Mouse (Mus musculus): Measurements from ENCODE around the gene Cd300ld2. TPM values are rescaled to one million over a fixed set of nuclear protein-coding genes. Genes with fewer than 3 reads are reported as not detected.
"Not testable (repeated sequence)": the region's sequence is repeated elsewhere in the genome, so short reads cannot be mapped to it uniquely, and the experiment has no call there.

Cd300ld2 gene
- not detected in 2 replicates for polyA plus RNA-seq (2016; fragmentation: Nextera tagmentation; extraction: Ambion mirVana)

DNA sequence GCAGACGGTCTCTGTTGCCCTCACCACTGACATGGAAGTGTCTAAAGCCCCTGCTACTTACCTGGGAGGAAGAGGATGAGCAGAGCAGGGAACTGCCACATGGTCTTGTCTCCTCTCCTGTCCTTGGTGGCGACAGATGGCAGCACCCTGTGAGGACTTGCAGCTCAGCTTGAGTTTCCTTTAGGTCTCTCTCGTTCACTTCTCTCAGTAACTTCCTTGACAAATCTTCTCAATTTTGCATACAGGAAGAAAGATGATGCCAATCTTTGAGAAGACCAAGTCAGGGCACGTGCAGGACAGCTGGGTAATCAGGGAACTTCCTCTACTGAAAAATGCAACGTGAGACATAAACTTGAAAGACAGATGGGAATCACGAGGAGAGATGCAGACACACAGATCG lies at the start of gene Cd300ld2:
Cd300ld2 (minus strand) TSS at position 101 of the 400 bp plus-strand sequence.
- not testable (repeated sequence) for H3K9ac ChIP-seq; H3K4me2 ChIP-seq; H3K9me3 ChIP-seq; H3K4me3 ChIP-seq (replicated peaks); H3K27me3 ChIP-seq; H3K27ac ChIP-seq; H3K36me3 ChIP-seq (replicated peaks); H3K4me1 ChIP-seq; ATAC-seq (ENCODE audit: low FRiP score)
- no CpG with 5 or more reads among the region's 7 CpGs for WGBS

DNA sequence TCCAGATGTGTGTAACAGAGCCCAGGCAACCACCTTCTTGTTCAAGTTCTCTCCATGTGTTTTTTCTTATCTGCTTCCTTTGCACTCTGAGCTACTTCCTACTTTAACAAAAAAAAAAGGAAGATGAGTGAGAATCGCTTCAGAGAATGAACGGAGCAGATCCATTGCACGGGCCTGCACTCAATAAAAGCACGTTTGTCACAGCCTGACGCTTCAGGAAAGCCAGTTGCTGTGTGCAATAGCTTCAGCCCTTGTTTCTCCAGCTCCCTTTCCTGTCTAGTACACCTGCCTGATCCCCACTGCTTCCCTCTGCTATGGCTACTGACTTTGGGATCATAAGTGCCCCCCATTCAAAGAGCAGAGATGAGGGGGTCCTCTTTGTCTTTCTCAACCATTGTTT lies 46.1 kb upstream of the Cd300ld2 start, which contains the start of gene Cd300e:
Cd300e (minus strand) TSS at position 101 of the 400 bp plus-strand sequence.
- H3K27me3 ChIP-seq, result no peaks in the 10 kb centered on the region
- no peak for ATAC-seq (ENCODE audit: low FRiP score)
- 28% methylated on average over 5 of the region's 5 CpGs for WGBS
- H3K4me3 ChIP-seq (replicated peaks), result no peak within 1 kb of the TSS
- H3K36me3 ChIP-seq (replicated peaks), result no peaks in the 10 kb centered on the region
- no peak within 1 kb of the TSS for H3K9ac ChIP-seq
- no peaks in the 10 kb centered on the region for H3K4me1 ChIP-seq
- no peak within 1 kb of the TSS for H3K4me2 ChIP-seq
- H3K9me3 ChIP-seq, result no peaks in the 10 kb centered on the region
- no peak within 1 kb of the TSS for H3K27ac ChIP-seq

DNA sequence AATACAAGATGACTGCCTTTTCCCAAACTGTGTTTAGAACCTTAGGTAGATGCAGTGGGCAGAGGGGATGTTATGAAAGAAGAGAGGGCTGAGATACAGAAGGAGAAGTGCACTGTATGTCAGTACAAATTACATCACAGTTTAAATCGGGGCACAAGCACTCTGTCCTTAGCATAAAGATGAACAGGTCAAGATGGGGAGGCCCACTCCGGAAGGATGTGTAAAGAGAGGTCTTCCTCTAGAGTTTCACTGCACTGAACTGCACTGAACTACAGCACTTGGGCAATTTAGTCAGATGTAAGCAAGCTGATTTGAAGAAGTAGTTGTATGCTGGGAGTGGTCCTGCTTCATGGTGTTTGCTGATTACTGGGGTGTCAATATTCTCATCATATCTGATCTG lies 43.8 kb upstream of the Cd300ld2 start:
- Histone ChIP-seq H3K4me1 (no peaks in the 10 kb centered on the region), H3K4me3 (replicated peaks) (no peak overlapping the region), H3K36me3 (replicated peaks) (no peaks in the 10 kb centered on the region), H3K27me3 (no peaks in the 10 kb centered on the region), H3K27ac (no peak overlapping the region), H3K4me2 (no peak overlapping the region), H3K9ac (no peak overlapping the region), H3K9me3 (no peaks in the 10 kb centered on the region)
- ATAC-seq (ENCODE audit: low FRiP score), result no peak
- 96% methylated on average over 2 of the region's 2 CpGs for WGBS

DNA sequence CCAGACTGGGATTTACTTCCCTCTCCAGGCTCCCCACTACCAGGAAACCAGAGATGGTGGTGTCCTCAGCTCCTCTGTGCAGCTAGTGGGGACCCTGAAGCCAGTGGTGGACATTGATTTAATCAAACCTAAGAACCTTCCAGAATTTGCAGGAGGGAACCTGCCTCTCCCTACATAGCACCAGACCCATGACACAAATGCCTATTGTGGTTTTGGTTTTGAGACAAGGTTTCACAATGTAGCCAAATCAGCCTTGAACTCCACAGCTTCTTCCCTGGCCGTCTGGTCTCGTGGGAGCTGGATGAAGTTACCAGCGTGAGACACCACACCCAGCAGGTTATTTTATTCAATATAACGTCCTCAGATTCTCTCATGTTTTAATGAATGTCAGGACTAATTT lies 42.7 kb upstream of the Cd300ld2 start:
- no peak overlapping the region for H3K9ac ChIP-seq

DNA sequence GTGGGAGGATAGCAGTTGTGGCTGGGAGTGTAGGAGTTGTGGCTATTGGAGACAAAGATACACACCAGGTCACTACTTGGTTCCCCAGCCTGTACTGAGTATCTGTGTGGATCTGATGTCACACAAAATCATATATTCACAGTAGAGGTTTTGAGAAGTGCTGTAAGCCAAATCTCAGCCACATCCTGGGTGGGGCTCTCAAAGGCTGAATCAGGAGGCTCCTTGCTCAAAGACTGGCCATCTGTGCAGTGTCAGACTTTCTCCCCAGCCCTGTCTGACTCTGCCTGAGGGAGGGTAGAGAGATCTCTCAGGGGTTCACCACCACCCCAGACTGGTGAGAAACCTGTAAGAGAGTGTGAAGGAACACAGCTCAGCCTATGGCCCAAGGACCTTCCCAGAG lies 38.5 kb upstream of the Cd300ld2 start:
- H3K4me2 ChIP-seq, result no peak overlapping the region
- no peak overlapping the region for H3K27ac ChIP-seq
- H3K27me3 ChIP-seq, result peaks cover 11% of the 10 kb centered on the region; the same call in 1 of the 2 replicates
- H3K36me3 ChIP-seq (replicated peaks), result no peaks in the 10 kb centered on the region
- H3K4me1 ChIP-seq, result no peaks in the 10 kb centered on the region
- H3K4me3 ChIP-seq (replicated peaks), result no peak overlapping the region
- no peak overlapping the region for H3K9ac ChIP-seq
- H3K9me3 ChIP-seq, result no peaks in the 10 kb centered on the region
- ATAC-seq (ENCODE audit: low FRiP score), result no peak

More for the DNA sequence above, 42.7 kb upstream of the Cd300ld2 start:
- Histone ChIP-seq H3K4me3 (replicated peaks) (no peak overlapping the region), H3K4me2 (no peak overlapping the region), H3K4me1 (no peaks in the 10 kb centered on the region), H3K27ac (no peak overlapping the region), H3K9me3 (no peaks in the 10 kb centered on the region), H3K27me3 (no peaks in the 10 kb centered on the region), H3K36me3 (replicated peaks) (no peaks in the 10 kb centered on the region)
- 85% methylated on average over 4 of the region's 4 CpGs for WGBS
- ATAC-seq (ENCODE audit: low FRiP score), result no peak

DNA sequence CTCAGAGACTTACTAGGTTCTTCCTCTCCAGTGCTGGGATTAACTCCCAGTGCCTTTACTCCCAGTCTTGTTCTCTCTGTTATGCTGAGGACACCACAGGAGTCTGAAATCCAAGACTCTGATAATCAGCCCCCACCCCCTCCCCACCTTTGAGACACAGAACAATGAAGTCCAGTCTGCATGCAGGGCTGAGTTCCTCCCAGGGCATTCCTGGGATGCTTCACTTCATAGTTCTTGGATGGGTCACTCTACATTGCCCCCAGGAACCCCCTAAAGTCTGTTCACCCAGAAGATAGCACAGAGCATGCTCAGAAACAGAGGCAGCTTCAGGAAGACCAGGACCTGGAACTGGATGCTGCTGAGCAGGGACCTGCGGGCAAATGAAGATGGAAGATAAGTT lies 37.0 kb upstream of the Cd300ld2 start:
- Histone ChIP-seq H3K4me3 (replicated peaks) (no peak overlapping the region), H3K36me3 (replicated peaks) (no peaks in the 10 kb centered on the region)
- 100% methylated on average over 1 of the region's 1 CpGs for WGBS

DNA sequence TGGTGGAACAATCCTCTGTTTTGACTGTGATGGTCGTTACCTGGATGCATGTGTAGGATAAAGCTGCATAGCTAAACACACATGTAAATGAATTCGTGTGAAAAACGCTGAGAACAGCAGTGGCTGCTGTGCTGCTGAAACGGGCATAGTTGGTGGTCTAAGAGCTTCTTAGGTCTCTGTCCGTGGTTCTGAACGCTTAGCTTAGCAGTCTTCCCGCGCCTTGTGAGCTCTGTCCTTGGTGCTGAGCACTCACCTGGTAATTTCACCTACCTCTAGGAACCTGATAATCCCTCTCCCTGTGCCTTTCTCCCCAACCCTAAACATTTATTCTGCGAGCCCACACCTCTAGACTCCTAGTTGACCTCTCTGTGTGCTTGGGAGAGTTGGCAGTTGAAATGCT lies 36.2 kb upstream of the Cd300ld2 start:
- H3K27me3 ChIP-seq, result peaks cover 11% of the 10 kb centered on the region; the same call in 1 of the 2 replicates
- WGBS, result 7% methylated on average over 9 of the region's 9 CpGs
- H3K36me3 ChIP-seq (replicated peaks), result no peaks in the 10 kb centered on the region
- H3K9me3 ChIP-seq, result no peaks in the 10 kb centered on the region
- H3K9ac ChIP-seq, result no peak overlapping the region
- no peaks in the 10 kb centered on the region for H3K4me1 ChIP-seq
- no peak overlapping the region for H3K4me2 ChIP-seq
- H3K4me3 ChIP-seq (replicated peaks), result no peak overlapping the region
- no peak for ATAC-seq (ENCODE audit: low FRiP score)
- no peak overlapping the region for H3K27ac ChIP-seq

More for the DNA sequence above, 37.0 kb upstream of the Cd300ld2 start:
- Histone ChIP-seq H3K9me3 (no peaks in the 10 kb centered on the region), H3K4me2 (no peak overlapping the region), H3K9ac (no peak overlapping the region), H3K27me3 (peaks cover 11% of the 10 kb centered on the region; the same call in 1 of the 2 replicates), H3K4me1 (no peaks in the 10 kb centered on the region), H3K27ac (no peak overlapping the region)
- no peak for ATAC-seq (ENCODE audit: low FRiP score)

DNA sequence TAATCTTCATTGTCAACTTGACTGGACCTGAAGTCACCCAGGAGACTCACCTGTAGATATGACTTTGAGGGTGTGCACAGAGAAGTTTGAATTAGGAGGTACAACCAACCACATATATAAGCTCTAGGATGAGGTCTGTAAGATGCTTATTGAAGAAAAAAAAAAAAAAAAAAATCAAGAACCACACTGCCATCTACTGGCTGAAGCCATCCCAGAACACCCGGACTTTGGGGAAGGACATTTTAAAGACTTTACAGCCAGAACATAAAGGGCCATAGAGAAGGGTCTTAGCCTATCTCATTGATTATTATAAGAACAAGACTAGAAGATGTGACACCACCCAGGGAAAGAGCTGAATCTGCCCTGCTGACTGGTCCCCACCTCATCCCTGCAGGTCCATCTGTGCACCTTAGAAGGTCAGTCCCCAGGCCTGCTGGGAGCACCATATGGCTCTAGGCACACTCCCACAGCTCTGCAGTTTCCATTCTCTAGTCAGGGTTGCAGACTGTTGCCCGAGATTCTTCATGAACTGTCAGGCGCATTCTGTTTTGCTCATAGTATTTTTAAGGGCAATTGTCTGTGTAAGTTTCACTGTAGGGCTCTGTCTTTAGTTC lies 33.4 kb upstream of the Cd300ld2 start:
- ATAC-seq (ENCODE audit: low FRiP score), result no peak

DNA sequence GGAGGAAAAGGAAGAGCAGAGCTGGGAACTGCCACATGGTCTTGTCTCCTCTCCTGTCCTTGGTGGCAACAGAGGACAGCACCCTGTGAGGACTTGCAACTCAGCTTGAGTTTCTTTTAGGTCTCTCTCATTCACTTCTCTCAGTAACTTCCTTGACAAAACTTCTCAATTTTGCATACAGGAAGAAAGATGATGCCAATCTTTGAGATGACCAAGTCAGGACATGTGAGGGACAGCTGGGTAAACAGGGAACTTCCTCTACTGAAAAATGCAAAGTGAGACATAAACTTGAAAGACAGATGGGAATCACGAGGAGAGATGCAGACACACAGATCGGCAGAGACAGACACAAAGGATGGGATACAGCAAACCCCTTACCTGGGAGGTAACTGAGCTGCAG lies 32.3 kb upstream of the Cd300ld2 start, which contains the start of gene Cd300ld3:
Cd300ld3 (minus strand) TSS at position 151 of the 400 bp plus-strand sequence.
- Histone ChIP-seq H3K4me3 (replicated peaks) (no peak within 1 kb of the TSS), H3K9ac (no peak within 1 kb of the TSS), H3K9me3 (no peaks in the 10 kb centered on the region), H3K27me3 (peaks cover 11% of the 10 kb centered on the region; the same call in 1 of the 2 replicates), H3K4me1 (no peaks in the 10 kb centered on the region), H3K27ac (no peak within 1 kb of the TSS), H3K4me2 (no peak within 1 kb of the TSS), H3K36me3 (replicated peaks) (no peaks in the 10 kb centered on the region)
- 75% methylated on average over 2 of the region's 2 CpGs for WGBS
- ATAC-seq (ENCODE audit: low FRiP score), result no peak

More for the DNA sequence above, 33.4 kb upstream of the Cd300ld2 start:
- H3K4me1 ChIP-seq, result no peaks in the 10 kb centered on the region
- H3K4me2 ChIP-seq, result no peak overlapping the region
- no peak overlapping the region for H3K9ac ChIP-seq
- WGBS, result 46% methylated on average over 3 of the region's 3 CpGs
- no peak overlapping the region for H3K4me3 ChIP-seq (replicated peaks)
- no peaks in the 10 kb centered on the region for H3K36me3 ChIP-seq (replicated peaks)
- no peaks in the 10 kb centered on the region for H3K9me3 ChIP-seq
- H3K27me3 ChIP-seq, result peaks cover 11% of the 10 kb centered on the region; the same call in 1 of the 2 replicates
- H3K27ac ChIP-seq, result no peak overlapping the region

DNA sequence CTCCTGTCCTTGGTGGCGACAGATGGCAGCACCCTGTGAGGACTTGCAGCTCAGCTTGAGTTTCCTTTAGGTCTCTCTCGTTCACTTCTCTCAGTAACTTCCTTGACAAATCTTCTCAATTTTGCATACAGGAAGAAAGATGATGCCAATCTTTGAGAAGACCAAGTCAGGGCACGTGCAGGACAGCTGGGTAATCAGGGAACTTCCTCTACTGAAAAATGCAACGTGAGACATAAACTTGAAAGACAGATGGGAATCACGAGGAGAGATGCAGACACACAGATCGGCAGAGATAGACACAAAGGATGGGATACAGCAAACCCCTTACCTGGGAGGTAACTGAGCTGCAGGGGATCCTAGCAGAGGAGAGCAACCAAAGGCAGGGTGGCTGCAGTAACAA lies 21.7 kb upstream of the Cd300ld2 start, which contains the start of gene Cd300ld5:
Cd300ld5 (minus strand) TSS at position 101 of the 400 bp plus-strand sequence.
- ATAC-seq (ENCODE audit: low FRiP score); H3K36me3 ChIP-seq (replicated peaks); H3K4me3 ChIP-seq (replicated peaks); H3K9me3 ChIP-seq; H3K4me2 ChIP-seq; H3K27ac ChIP-seq; H3K27me3 ChIP-seq; H3K9ac ChIP-seq; H3K4me1 ChIP-seq: not testable (repeated sequence)
- no CpG with 5 or more reads among the region's 6 CpGs for WGBS

DNA sequence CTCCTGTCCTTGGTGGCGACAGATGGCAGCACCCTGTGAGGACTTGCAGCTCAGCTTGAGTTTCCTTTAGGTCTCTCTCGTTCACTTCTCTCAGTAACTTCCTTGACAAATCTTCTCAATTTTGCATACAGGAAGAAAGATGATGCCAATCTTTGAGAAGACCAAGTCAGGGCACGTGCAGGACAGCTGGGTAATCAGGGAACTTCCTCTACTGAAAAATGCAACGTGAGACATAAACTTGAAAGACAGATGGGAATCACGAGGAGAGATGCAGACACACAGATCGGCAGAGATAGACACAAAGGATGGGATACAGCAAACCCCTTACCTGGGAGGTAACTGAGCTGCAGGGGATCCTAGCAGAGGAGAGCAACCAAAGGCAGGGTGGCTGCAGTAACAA lies 10.9 kb upstream of the Cd300ld2 start, which contains the start of gene Cd300ld4:
Cd300ld4 (minus strand) TSS at position 101 of the 400 bp plus-strand sequence.
- H3K9me3 ChIP-seq; H3K27ac ChIP-seq; H3K36me3 ChIP-seq (replicated peaks); H3K4me3 ChIP-seq (replicated peaks); H3K9ac ChIP-seq; H3K4me2 ChIP-seq; H3K4me1 ChIP-seq; H3K27me3 ChIP-seq; ATAC-seq (ENCODE audit: low FRiP score): not testable (repeated sequence)
- no CpG with 5 or more reads among the region's 6 CpGs for WGBS

DNA sequence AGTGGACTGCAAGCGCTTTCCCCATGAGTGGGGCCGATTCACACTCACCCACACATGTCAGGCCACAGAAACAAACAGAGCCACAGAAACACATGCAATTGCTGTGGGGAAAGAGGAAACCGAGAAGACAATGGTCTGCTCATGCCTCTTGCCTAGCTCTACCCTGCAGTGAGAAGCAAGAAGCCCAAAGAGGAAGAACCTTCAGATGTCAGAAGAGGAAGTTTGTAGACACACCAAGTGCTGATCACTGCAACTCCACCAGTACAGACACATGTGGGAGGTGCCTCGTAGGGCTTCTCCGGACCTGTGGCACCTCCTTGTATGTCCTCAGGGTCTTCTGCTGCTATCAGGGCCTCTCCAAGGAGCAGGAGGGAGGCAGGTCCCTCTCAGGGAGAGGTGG lies 11.9 kb downstream of the Cd300ld2 start:
- Histone ChIP-seq H3K4me1 (no peaks in the 10 kb centered on the region), H3K27me3 (no peaks in the 10 kb centered on the region), H3K9ac (no peak overlapping the region), H3K4me3 (replicated peaks) (no peak overlapping the region), H3K27ac (no peak overlapping the region), H3K9me3 (no peaks in the 10 kb centered on the region), H3K36me3 (replicated peaks) (no peaks in the 10 kb centered on the region), H3K4me2 (no peak overlapping the region)
- WGBS, result 90% methylated on average over 5 of the region's 5 CpGs
- no peak for ATAC-seq (ENCODE audit: low FRiP score)

DNA sequence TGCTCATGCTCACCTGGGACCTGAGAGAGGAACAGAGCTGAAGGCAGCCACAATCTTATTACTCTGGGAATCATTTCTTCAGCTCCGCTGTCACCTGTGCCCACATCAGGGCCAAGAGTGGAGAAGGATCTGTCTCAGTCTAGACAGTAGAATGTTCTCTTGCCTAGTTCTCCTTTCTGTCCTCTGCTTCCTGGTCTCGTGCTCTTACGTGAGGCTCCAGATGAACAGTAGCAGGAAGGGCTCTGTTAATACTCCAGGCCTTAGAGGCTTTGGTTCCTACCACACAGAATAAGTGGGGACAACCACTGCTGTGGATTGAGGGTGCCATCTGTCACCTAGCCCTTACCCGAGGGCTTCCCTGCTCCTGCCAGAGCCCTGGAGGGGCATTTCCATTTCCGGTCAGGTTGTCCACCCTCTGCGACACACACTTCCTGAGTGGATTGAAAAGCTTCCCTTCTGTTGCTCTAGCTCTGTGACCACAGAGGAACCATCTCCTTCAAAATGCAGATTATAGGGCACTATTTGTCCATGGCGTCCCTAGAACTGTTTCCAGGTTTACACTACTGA lies 14.4 kb downstream of the Cd300ld2 start, which contains the start of gene Cd300c2:
Cd300c2 (minus strand) TSS at position 407 of the 567 bp plus-strand sequence.
- Histone ChIP-seq H3K4me3 (replicated peaks) (no peak within 1 kb of the TSS), H3K27me3 (no peaks in the 10 kb centered on the region), H3K4me2 (no peak within 1 kb of the TSS), H3K9ac (no peak within 1 kb of the TSS), H3K36me3 (replicated peaks) (no peaks in the 10 kb centered on the region), H3K9me3 (no peaks in the 10 kb centered on the region), H3K4me1 (no peaks in the 10 kb centered on the region), H3K27ac (no peak within 1 kb of the TSS)
- 86% methylated on average over 7 of the region's 7 CpGs for WGBS
- ATAC-seq (ENCODE audit: low FRiP score), result no peak

Measured in forebrain, embryonic 12.5 days (tissue).